Mouse (Mus musculus) cerebellum, adult 11 months (tissue): ENCODE results near the gene Fam71d.

Experiments used
- DNase-seq: peaks from one replicate; pipeline ENCODE4 v3.0.0; 2022

The Fam71d gene

GRCm38 (mm10) chr12:78777916-78778315 is 86.6 kb downstream of the Fam71d start:
- DNase-seq: no peak

GRCm38 (mm10) chr12:78778423-78779067 is 87.2 kb downstream of the Fam71d start:
- no peak for DNase-seq
